Mouse (Mus musculus): Measurements from ENCODE around the gene Rtbdn. TPM values are rescaled to one million over a fixed set of nuclear protein-coding genes. Genes with fewer than 3 reads are reported as not detected.

Gene Rtbdn
- polyA plus RNA-seq, 1 experiment from 2014 or later: 1.8 TPM

- H3K9me3 ChIP-seq (replicated peaks): no peaks in the 10 kb centered on the region
- peaks cover 69% of the 10 kb centered on the region for H3K27me3 ChIP-seq
- no peak overlapping the region for H3K27ac ChIP-seq
- 2% methylated on average over 11 of the region's 11 CpGs for WGBS
- H3K36me3 ChIP-seq (ENCODE audit: poor library complexity, severe bottlenecking): no peaks in the 10 kb centered on the region
- peaks cover 29% of the 10 kb centered on the region for H3K4me1 ChIP-seq
- H3K4me3 ChIP-seq: peak overlapping the region; percentile 69
- peak overlapping the region; percentile 91 for H3K4me2 ChIP-seq
- ATAC-seq: peak; percentile 46
- H3K9ac ChIP-seq: peak overlapping the region; percentile 76
These were observed 1.6 kb upstream of the Rtbdn start for GRCm38 (mm10) chr8:84945235-84945632.

GRCm38 (mm10) chr8:84945633-84946527 is 911 bp upstream of the Rtbdn start:
- peak overlapping the region; percentile 91 for H3K4me2 ChIP-seq
- WGBS: under 1% methylated on average over 51 of the region's 67 CpGs
- H3K9me3 ChIP-seq (replicated peaks): no peaks in the 10 kb centered on the region
- H3K9ac ChIP-seq: peak overlapping the region; percentile 76
- peaks cover 76% of the 10 kb centered on the region for H3K27me3 ChIP-seq
- peak; percentile 71 for ATAC-seq
- H3K4me3 ChIP-seq: peak overlapping the region; percentile 69
- H3K36me3 ChIP-seq (ENCODE audit: poor library complexity, severe bottlenecking): no peaks in the 10 kb centered on the region
- H3K4me1 ChIP-seq: peaks cover 29% of the 10 kb centered on the region
- 0 out of 2 replicates have a peak overlapping the region, but pooled peaks have one; percentile 54 for H3K27ac ChIP-seq

- Histone ChIP-seq H3K27ac (no peak overlapping the region), H3K9ac (0 out of 2 replicates have a peak overlapping the region, but pooled peaks have one; percentile 17), H3K4me1 (peaks cover 29% of the 10 kb centered on the region), H3K9me3 (replicated peaks) (no peaks in the 10 kb centered on the region), H3K36me3 (ENCODE audit: poor library complexity, severe bottlenecking) (no peaks in the 10 kb centered on the region), H3K4me2 (no peak overlapping the region; the same call in 1 of the 2 replicates), H3K4me3 (no peak overlapping the region), H3K27me3 (peaks cover 84% of the 10 kb centered on the region)
- no peak for ATAC-seq
- 14% methylated on average over 9 of the region's 9 CpGs for WGBS
These were observed 402 bp downstream of the Rtbdn start for GRCm38 (mm10) chr8:84947241-84947545.

- Histone ChIP-seq H3K27me3 (peaks cover 76% of the 10 kb centered on the region), H3K36me3 (ENCODE audit: poor library complexity, severe bottlenecking) (no peaks in the 10 kb centered on the region), H3K4me1 (peaks cover 23% of the 10 kb centered on the region), H3K9ac (no peak overlapping the region), H3K4me3 (no peak overlapping the region), H3K9me3 (replicated peaks) (no peaks in the 10 kb centered on the region), H3K27ac (no peak overlapping the region), H3K4me2 (no peak overlapping the region)
- ATAC-seq: no peak
- WGBS: 17% methylated on average over 12 of the region's 12 CpGs
These were observed 3.0 kb downstream of the Rtbdn start for GRCm38 (mm10) chr8:84949753-84950152.

- H3K27ac ChIP-seq: no peak overlapping the region
- WGBS: 11% methylated on average over 18 of the region's 18 CpGs
- no peak overlapping the region for H3K9ac ChIP-seq
These were observed 5.9 kb downstream of the Rtbdn start for GRCm38 (mm10) chr8:84952612-84953255.

GRCm38 (mm10) chr8:84956768-84957167 is 10.0 kb downstream of the Rtbdn start:
- Histone ChIP-seq H3K36me3 (ENCODE audit: poor library complexity, severe bottlenecking) (peaks cover 46% of the 10 kb centered on the region), H3K27ac (no peak overlapping the region), H3K9me3 (replicated peaks) (no peaks in the 10 kb centered on the region), H3K4me1 (no peaks in the 10 kb centered on the region), H3K4me3 (no peak overlapping the region), H3K4me2 (no peak overlapping the region), H3K9ac (no peak overlapping the region), H3K27me3 (peaks cover 15% of the 10 kb centered on the region)
- 35% methylated on average over 2 of the region's 2 CpGs for WGBS
- peak; percentile 43; the same call in 1 of the 2 replicates for ATAC-seq

More at GRCm38 (mm10) chr8:84952612-84953255, 5.9 kb downstream of the Rtbdn start:
- Histone ChIP-seq H3K4me1 (no peaks in the 10 kb centered on the region), H3K27me3 (peaks cover 48% of the 10 kb centered on the region), H3K9me3 (replicated peaks) (no peaks in the 10 kb centered on the region), H3K4me2 (no peak overlapping the region), H3K36me3 (ENCODE audit: poor library complexity, severe bottlenecking) (peaks cover 16% of the 10 kb centered on the region), H3K4me3 (no peak overlapping the region)
- ATAC-seq: 0 out of 2 replicates have a peak, but pooled peaks have one; percentile 38

- Histone ChIP-seq H3K36me3 (ENCODE audit: poor library complexity, severe bottlenecking) (peaks cover 65% of the 10 kb centered on the region), H3K9me3 (replicated peaks) (no peaks in the 10 kb centered on the region), H3K4me3 (no peak overlapping the region), H3K4me1 (peaks cover 2% of the 10 kb centered on the region), H3K9ac (no peak overlapping the region), H3K4me2 (no peak overlapping the region), H3K27ac (no peak overlapping the region), H3K27me3 (no peaks in the 10 kb centered on the region)
- 93% methylated on average over 7 of the region's 7 CpGs for WGBS
- no peak for ATAC-seq
These were observed 13.0 kb downstream of the Rtbdn start for GRCm38 (mm10) chr8:84959811-84960210.

GRCm38 (mm10) chr8:84963952-84964351 is 17.2 kb downstream of the Rtbdn start:
- Histone ChIP-seq H3K36me3 (ENCODE audit: poor library complexity, severe bottlenecking) (peaks cover 38% of the 10 kb centered on the region), H3K4me3 (no peak overlapping the region), H3K27ac (no peak overlapping the region), H3K4me2 (no peak overlapping the region), H3K27me3 (no peaks in the 10 kb centered on the region), H3K9me3 (replicated peaks) (no peaks in the 10 kb centered on the region), H3K9ac (no peak overlapping the region), H3K4me1 (peaks cover 18% of the 10 kb centered on the region)
- WGBS: 90% methylated on average over 4 of the region's 4 CpGs
- no peak for ATAC-seq

- H3K4me3 ChIP-seq: peak overlapping the region; percentile 74
- H3K27ac ChIP-seq: peak overlapping the region; percentile 78
- H3K9me3 ChIP-seq (replicated peaks): no peaks in the 10 kb centered on the region
- H3K27me3 ChIP-seq: no peaks in the 10 kb centered on the region
- peak; percentile 88 for ATAC-seq
- WGBS: under 1% methylated on average over 41 of the region's 41 CpGs
- peaks cover 27% of the 10 kb centered on the region for H3K36me3 ChIP-seq (ENCODE audit: poor library complexity, severe bottlenecking)
- H3K9ac ChIP-seq: peak overlapping the region; percentile 81
- H3K4me1 ChIP-seq: peaks cover 24% of the 10 kb centered on the region
- peak overlapping the region; percentile 96 for H3K4me2 ChIP-seq
These were observed 19.0 kb downstream of the Rtbdn start for GRCm38 (mm10) chr8:84965731-84966291.

GRCm38 (mm10) chr8:84966603-84967002 is 19.8 kb downstream of the Rtbdn start:
- Histone ChIP-seq H3K27ac (no peak overlapping the region), H3K9ac (no peak overlapping the region), H3K4me2 (no peak overlapping the region), H3K36me3 (ENCODE audit: poor library complexity, severe bottlenecking) (peaks cover 30% of the 10 kb centered on the region), H3K27me3 (no peaks in the 10 kb centered on the region), H3K9me3 (replicated peaks) (no peaks in the 10 kb centered on the region), H3K4me3 (no peak overlapping the region), H3K4me1 (peaks cover 32% of the 10 kb centered on the region)
- ATAC-seq: no peak
- 61% methylated on average over 3 of the region's 3 CpGs for WGBS

GRCm38 (mm10) chr8:84967532-84968304 is 20.9 kb downstream of the Rtbdn start:
- Histone ChIP-seq H3K9ac (no peak overlapping the region), H3K27ac (no peak overlapping the region), H3K4me3 (no peak overlapping the region), H3K27me3 (no peaks in the 10 kb centered on the region), H3K4me1 (peaks cover 37% of the 10 kb centered on the region), H3K9me3 (replicated peaks) (no peaks in the 10 kb centered on the region), H3K4me2 (peak overlapping the region; percentile 88), H3K36me3 (ENCODE audit: poor library complexity, severe bottlenecking) (peaks cover 30% of the 10 kb centered on the region)
- WGBS: 88% methylated on average over 13 of the region's 13 CpGs
- ATAC-seq: no peak
